Mouse (Mus musculus) cerebellum, postnatal 14 days (tissue): Measurements from ENCODE around the gene Scaf1.

Source experiments
- DNase-seq, 2 experiments: peaks; one replicate each; pipeline ENCODE4 v3.0.0; 2021; ENCODE audit warnings: mixed read lengths in 2 of 2

The Scaf1 gene

GRCm38 (mm10) chr7:45013366-45014095 is 2.6 kb downstream of the Scaf1 start:
- no peak for DNase-seq

- no peak for DNase-seq
These were observed 3.3 kb downstream of the Scaf1 start for GRCm38 (mm10) chr7:45012824-45013223.

- no peak for DNase-seq
These were observed 4.2 kb downstream of the Scaf1 start for GRCm38 (mm10) chr7:45012011-45012410.

GRCm38 (mm10) chr7:45008411-45008810 is 7.8 kb downstream of the Scaf1 start:
- DNase-seq, result no peak

GRCm38 (mm10) chr7:45007846-45008245 is 8.3 kb downstream of the Scaf1 start:
- no peak for DNase-seq

GRCm38 (mm10) chr7:45007141-45007540 is 9.0 kb downstream of the Scaf1 start:
- no peak for DNase-seq

GRCm38 (mm10) chr7:45006503-45006902 is 9.7 kb downstream of the Scaf1 start:
- DNase-seq, result no peak

- no peak for DNase-seq
These were observed 10.7 kb downstream of the Scaf1 start for GRCm38 (mm10) chr7:45005321-45005992.

- DNase-seq, result no peak
These were observed 11.6 kb downstream of the Scaf1 start for GRCm38 (mm10) chr7:45004546-45004945.

GRCm38 (mm10) chr7:45002440-45002839 is 13.7 kb downstream of the Scaf1 start:
- DNase-seq, result no peak

- DNase-seq, result no peak
These were observed 15.5 kb downstream of the Scaf1 start for GRCm38 (mm10) chr7:45000539-45001114.

GRCm38 (mm10) chr7:44999753-45000152 is 16.4 kb downstream of the Scaf1 start:
- DNase-seq, result no peak

GRCm38 (mm10) chr7:44998501-44998955 is 17.6 kb downstream of the Scaf1 start, which contains the start of gene Bcl2l12:
Bcl2l12 (minus strand) TSS chr7:44998712.
- DNase-seq, result peak; percentile 59 to 72

- no peak for DNase-seq
These were observed 18.2 kb downstream of the Scaf1 start for GRCm38 (mm10) chr7:44997940-44998428.

- DNase-seq, result peak; percentile 97
These were observed 18.8 kb downstream of the Scaf1 start, which contains the start of gene Irf3 for GRCm38 (mm10) chr7:44997231-44997939. Irf3 (plus strand) TSS chr7:44997648.

GRCm38 (mm10) chr7:44996672-44997071 is 19.5 kb downstream of the Scaf1 start:
- no peak for DNase-seq

GRCm38 (mm10) chr7:44986879-44987718 is 29.1 kb downstream of the Scaf1 start:
- no peak for DNase-seq

GRCm38 (mm10) chr7:44986192-44986878 is 29.8 kb downstream of the Scaf1 start, which contains the start of gene Prmt1:
Prmt1 (minus strand) TSS chr7:44986568.
- peak; percentile 95 to 98 for DNase-seq

GRCm38 (mm10) chr7:44985595-44986191 is 30.5 kb downstream of the Scaf1 start:
- peak; percentile 72 to 80 for DNase-seq

- DNase-seq, result no peak
These were observed 31.4 kb downstream of the Scaf1 start for GRCm38 (mm10) chr7:44984833-44985164.
